Mouse (Mus musculus) CD4-positive naive resting alpha-beta T cell, adult 57 days (primary cell): ENCODE results near the gene Tmem38b. TPM values are rescaled to one million over a fixed set of nuclear protein-coding genes. Genes with fewer than 3 reads are reported as not detected.

Source experiments
- total RNA-seq: library from RNA; stranded (reverse); gene quantifications from one replicate; pipeline ENCODE4 v1.2.4, GENCODE M21; 2023

The Tmem38b gene
- total RNA-seq = 5.1 TPM

DNA sequence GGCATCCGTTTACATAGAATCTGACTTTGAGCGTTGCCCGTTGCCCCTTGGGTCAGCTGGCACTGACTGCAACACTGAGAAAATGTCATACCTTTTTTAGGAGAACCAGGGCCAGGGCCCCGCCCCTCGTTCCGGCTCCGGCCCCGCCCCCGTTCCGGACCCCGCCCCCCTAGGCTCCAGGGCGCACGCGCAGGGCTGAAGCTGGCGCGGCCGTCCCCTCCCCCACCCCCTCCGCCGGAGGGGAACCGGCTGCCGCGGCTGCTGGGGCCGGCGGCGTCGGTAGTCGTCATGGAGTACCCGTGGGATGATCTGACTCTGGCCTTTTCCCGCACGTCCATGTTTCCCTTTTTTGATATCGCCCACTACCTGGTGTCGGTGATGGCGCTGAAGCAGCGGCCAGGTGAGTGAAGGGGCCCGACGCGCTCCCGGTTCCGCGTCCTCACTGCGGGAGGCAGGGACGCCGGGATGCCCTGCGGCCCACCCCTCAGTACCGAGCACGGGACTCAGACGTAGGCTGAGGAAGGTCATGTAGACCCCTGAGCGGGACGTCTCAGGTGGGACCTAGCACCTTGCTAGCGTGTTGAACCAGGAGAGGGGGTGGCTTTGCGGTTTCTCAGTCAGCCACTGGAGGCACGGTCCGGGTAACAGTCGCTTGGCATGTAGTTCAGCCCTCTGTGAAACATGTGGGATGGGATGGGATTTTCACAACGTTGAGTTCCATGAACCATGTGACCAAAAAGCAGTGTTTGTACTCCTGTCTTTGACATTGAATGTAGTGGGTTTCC lies at the start of gene Tmem38b:
Gene Tmem38b, plus strand, starts transcription at position 225 of the 785 bp plus-strand sequence.

Other genes with a start within 250 kb of the Tmem38b start
- gene Fsd1l, start 194.6 kb upstream of the Tmem38b start, total RNA-seq = 0.44 TPM
- 4.1 TPM for gene Fktn, start 112.0 kb upstream of the Tmem38b start, total RNA-seq
- gene Tal2, start 46.3 kb upstream of the Tmem38b start, total RNA-seq = 0.27 TPM